Mouse (Mus musculus): ENCODE results near the gene BC004004. TPM values are rescaled to one million over a fixed set of nuclear protein-coding genes. Genes with fewer than 3 reads are reported as not detected.

Gene BC004004
- total RNA-seq, 2 experiments from 2014 or later = 87.5 to 103 TPM

GRCm38 (mm10) chr17:29282216-29282952, 13.8 kb downstream of the BC004004 start:
- no peak for DNase-seq (ENCODE audit: low spot score in 2 of 2)
- intact Hi-C loops (cut with DNase I) = no loop called here

- intact Hi-C loops (cut with DNase I) = no loop called here
- no peak for DNase-seq (ENCODE audit: low spot score in 2 of 2)
Measured at GRCm38 (mm10) chr17:29291793-29292192, 23.2 kb downstream of the BC004004 start.

GRCm38 (mm10) chr17:29292996-29293395, 24.4 kb downstream of the BC004004 start:
- intact Hi-C loops (cut with DNase I) = no loop called here
- DNase-seq (ENCODE audit: low spot score in 2 of 2) = no peak

GRCm38 (mm10) chr17:29293807-29294605, 25.4 kb downstream of the BC004004 start:
- intact Hi-C loops (cut with DNase I) = no loop called here
- no peak for DNase-seq (ENCODE audit: low spot score in 2 of 2)

- intact Hi-C loops (cut with DNase I) = no loop called here
- no peak for DNase-seq (ENCODE audit: low spot score in 2 of 2)
Measured at GRCm38 (mm10) chr17:29295835-29296234, 27.2 kb downstream of the BC004004 start.

- intact Hi-C loops (cut with DNase I) = no loop called here
- no peak for DNase-seq (ENCODE audit: low spot score in 2 of 2)
Measured at GRCm38 (mm10) chr17:29297321-29297720, 28.7 kb downstream of the BC004004 start.

- no peak for DNase-seq (ENCODE audit: low spot score in 2 of 2)
- intact Hi-C loops (cut with DNase I) = no loop called here
Measured at GRCm38 (mm10) chr17:29297813-29298212, 29.2 kb downstream of the BC004004 start.

GRCm38 (mm10) chr17:29299282-29299681, 30.7 kb downstream of the BC004004 start:
- intact Hi-C loops (cut with DNase I) = no loop called here
- DNase-seq (ENCODE audit: low spot score in 2 of 2) = no peak

- intact Hi-C loops (cut with DNase I) = no loop called here
- no peak for DNase-seq (ENCODE audit: low spot score in 2 of 2)
Measured at GRCm38 (mm10) chr17:29300926-29301325, 32.3 kb downstream of the BC004004 start.

GRCm38 (mm10) chr17:29301421-29301820, 32.8 kb downstream of the BC004004 start:
- DNase-seq (ENCODE audit: low spot score in 2 of 2) = peak in 1 of 2 experiments; percentile 34
- intact Hi-C loops (cut with DNase I) = no loop called here

GRCm38 (mm10) chr17:29302149-29302548, 33.6 kb downstream of the BC004004 start:
- no peak for DNase-seq (ENCODE audit: low spot score in 2 of 2)
- intact Hi-C loops (cut with DNase I) = no loop called here

- intact Hi-C loops (cut with DNase I) = no loop called here
- no peak for DNase-seq (ENCODE audit: low spot score in 2 of 2)
Measured at GRCm38 (mm10) chr17:29303087-29303486, 34.5 kb downstream of the BC004004 start.

- intact Hi-C loops (cut with DNase I) = no loop called here
- DNase-seq (ENCODE audit: low spot score in 2 of 2) = no peak
Measured at GRCm38 (mm10) chr17:29303856-29304255, 35.3 kb downstream of the BC004004 start.

GRCm38 (mm10) chr17:29304376-29305057, 35.9 kb downstream of the BC004004 start:
- intact Hi-C loops (cut with DNase I) = no loop called here
- no peak for DNase-seq (ENCODE audit: low spot score in 2 of 2)

- DNase-seq (ENCODE audit: low spot score in 2 of 2) = no peak
- intact Hi-C loops (cut with DNase I) = no loop called here
Measured at GRCm38 (mm10) chr17:29305058-29305806, 36.6 kb downstream of the BC004004 start.

GRCm38 (mm10) chr17:29305871-29306270, 37.3 kb downstream of the BC004004 start:
- no peak for DNase-seq (ENCODE audit: low spot score in 2 of 2)
- intact Hi-C loops (cut with DNase I) = no loop called here

- DNase-seq (ENCODE audit: low spot score in 2 of 2) = no peak
- intact Hi-C loops (cut with DNase I) = no loop called here
Measured at GRCm38 (mm10) chr17:29310056-29310623, 41.6 kb downstream of the BC004004 start.

- peak in 1 of 2 experiments; percentile 61 for DNase-seq (ENCODE audit: low spot score in 2 of 2)
- intact Hi-C loops (cut with DNase I) = no loop called here
Measured at GRCm38 (mm10) chr17:29311602-29312001, 43.0 kb downstream of the BC004004 start.

- no peak for DNase-seq (ENCODE audit: low spot score in 2 of 2)
- intact Hi-C loops (cut with DNase I) = no loop called here
Measured at GRCm38 (mm10) chr17:29312082-29312481, 43.5 kb downstream of the BC004004 start.

Data from left cerebral cortex, postnatal 14 days (tissue).